Mouse (Mus musculus) gastrocnemius, adult 2 months (tissue): Measurements from ENCODE around the gene Spta1. TPM values are rescaled to one million over a fixed set of nuclear protein-coding genes. Genes with fewer than 3 reads are reported as not detected.

ENCODE experiments used
- DNase-seq: peaks from one replicate; pipeline ENCODE4 v3.0.0; 2022
- H3K27ac ChIP-seq: fragments of 200-600 bp; 2 replicates; pipeline ENCODE4 v1.8.1; 2022; ENCODE audit warnings: mild to moderate bottlenecking
- H3K4me3 ChIP-seq: fragments of 200-600 bp; 2 replicates; pipeline ENCODE4 v1.8.1; 2022; ENCODE audit warnings: mild to moderate bottlenecking, moderate library complexity
- CTCF ChIP-seq: fragments of 200-600 bp; IDR thresholded peaks from 2 replicates; pipeline ENCODE4 v1.8.1; 2022; ENCODE audit warnings: antibody characterized with exemption, mild to moderate bottlenecking, moderate library complexity
- intact Hi-C: fragments of 180-260 bp; cut with DNase I; formaldehyde crosslinking; loops from one replicate; pipeline ENCODE4 v1.15.1; 2025
- total RNA-seq, 2 experiments: library from RNA; stranded (reverse); gene quantifications; 2 replicates each; pipeline ENCODE4 v1.2.3; 2021

Spta1 gene
- total RNA-seq, 2 experiments from 2014 or later = 0.03 to 0.06 TPM

- intact Hi-C loops = no loop called here
- DNase-seq = no peak
- Histone ChIP-seq H3K27ac (no peak overlapping the region), H3K4me3 (no peak overlapping the region)
- TF ChIP-seq CTCF = no peak
Observed at GRCm38 (mm10) chr1:174212286-174212685, 39.7 kb downstream of the Spta1 start.

- intact Hi-C loops = no loop called here
- no peak for DNase-seq
- no peak for TF ChIP-seq CTCF
- H3K27ac ChIP-seq = no peak overlapping the region
- H3K4me3 ChIP-seq = no peak overlapping the region
Observed at GRCm38 (mm10) chr1:174215270-174216038, 42.9 kb downstream of the Spta1 start.

- TF ChIP-seq CTCF = no peak
- H3K4me3 ChIP-seq = no peak overlapping the region
- DNase-seq = no peak
- intact Hi-C loops = no loop called here
- H3K27ac ChIP-seq = no peak overlapping the region
Observed at GRCm38 (mm10) chr1:174216528-174217204, 44.1 kb downstream of the Spta1 start.

- TF ChIP-seq CTCF = no peak
Observed at GRCm38 (mm10) chr1:174239916-174240315, 67.3 kb downstream of the Spta1 start.

GRCm38 (mm10) chr1:174244621-174245020 lies 72.0 kb downstream of the Spta1 start:
- intact Hi-C loops = no loop called here
- H3K27ac ChIP-seq = no peak overlapping the region
- H3K4me3 ChIP-seq = no peak overlapping the region
- no peak for TF ChIP-seq CTCF
- DNase-seq = no peak

More at GRCm38 (mm10) chr1:174239916-174240315, 67.3 kb downstream of the Spta1 start:
- Histone ChIP-seq H3K27ac (no peak overlapping the region), H3K4me3 (no peak overlapping the region)
- intact Hi-C loops = no loop called here
- DNase-seq = no peak

- intact Hi-C loops = no loop called here
Observed at GRCm38 (mm10) chr1:174246080-174246479, 73.5 kb downstream of the Spta1 start.

GRCm38 (mm10) chr1:174247170-174247569 lies 74.6 kb downstream of the Spta1 start:
- TF ChIP-seq CTCF = no peak
- Histone ChIP-seq H3K27ac (no peak overlapping the region), H3K4me3 (no peak overlapping the region)
- intact Hi-C loops = no loop called here
- DNase-seq = no peak

More at GRCm38 (mm10) chr1:174246080-174246479, 73.5 kb downstream of the Spta1 start:
- DNase-seq = no peak
- Histone ChIP-seq H3K4me3 (no peak overlapping the region), H3K27ac (no peak overlapping the region)
- TF ChIP-seq CTCF = no peak

GRCm38 (mm10) chr1:174250376-174250775 lies 77.8 kb downstream of the Spta1 start:
- Histone ChIP-seq H3K27ac (no peak overlapping the region), H3K4me3 (no peak overlapping the region)
- intact Hi-C loops = no loop called here
- no peak for TF ChIP-seq CTCF
- DNase-seq = no peak

GRCm38 (mm10) chr1:174251961-174252360 lies 79.4 kb downstream of the Spta1 start, which contains the start of gene Olfr419:
TSS of gene Olfr419 (minus strand) at chr1:174252061.
- intact Hi-C loops = no loop called here
- Histone ChIP-seq H3K4me3 (no peak within 1 kb of the TSS), H3K27ac (no peak within 1 kb of the TSS)
- DNase-seq = no peak
- no peak for TF ChIP-seq CTCF

GRCm38 (mm10) chr1:174267816-174268215 lies 95.2 kb downstream of the Spta1 start:
- intact Hi-C loops = no loop called here
- no peak for DNase-seq
- no peak for TF ChIP-seq CTCF
- H3K27ac ChIP-seq = no peak overlapping the region
- no peak overlapping the region for H3K4me3 ChIP-seq

GRCm38 (mm10) chr1:174269162-174269561 lies 96.6 kb downstream of the Spta1 start:
- intact Hi-C loops = no loop called here
- no peak for DNase-seq
- Histone ChIP-seq H3K27ac (no peak overlapping the region), H3K4me3 (no peak overlapping the region)
- no peak for TF ChIP-seq CTCF

GRCm38 (mm10) chr1:174270643-174271042 lies 98.1 kb downstream of the Spta1 start:
- Histone ChIP-seq H3K27ac (no peak overlapping the region), H3K4me3 (no peak overlapping the region)
- intact Hi-C loops = no loop called here
- TF ChIP-seq CTCF = no peak
- DNase-seq = no peak

Other genes starting within 250 kb of the Spta1 start
- 1 to 10 TPM; 3.1 to 6.1 TPM for gene Mndal, start 230.3 kb upstream of the Spta1 start, total RNA-seq
- gene Ifi203, start 230.1 kb upstream of the Spta1 start, total RNA-seq = 1 to 10 TPM; 2.7 to 4.8 TPM
- not detected for gene Ifi202b, start 190.0 kb upstream of the Spta1 start, total RNA-seq
- gene Ifi205, start 141.0 kb upstream of the Spta1 start, total RNA-seq = 10 to 100 TPM in 1 of 2 experiments, 1 to 10 TPM in 1; 8.0 to 11.2 TPM
- not detected for gene Olfr433, start 132.1 kb upstream of the Spta1 start, total RNA-seq
- gene Olfr432, start 123.6 kb upstream of the Spta1 start, total RNA-seq = not detected
- not detected for gene Olfr430, start 106.2 kb upstream of the Spta1 start, total RNA-seq
- not detected for gene Olfr429, start 88.4 kb upstream of the Spta1 start, total RNA-seq
- not detected for gene Olfr427, start 75.9 kb upstream of the Spta1 start, total RNA-seq
- gene Olfr231, start 51.6 kb upstream of the Spta1 start, total RNA-seq = not detected
- gene Olfr424, start 41.3 kb upstream of the Spta1 start, total RNA-seq = not detected
- gene Olfr420, start 17.1 kb upstream of the Spta1 start, total RNA-seq = not detected
- not detected for gene Olfr419, start 79.3 kb downstream of the Spta1 start, total RNA-seq
- gene Mptx1, start 157.7 kb downstream of the Spta1 start, total RNA-seq = not detected
- not detected for gene Olfr417, start 192.3 kb downstream of the Spta1 start, total RNA-seq
- not detected for gene Olfr248, start 218.3 kb downstream of the Spta1 start, total RNA-seq